Mouse (Mus musculus): ENCODE measurements around the gene Abcf2.

Abcf2 gene

DNA sequence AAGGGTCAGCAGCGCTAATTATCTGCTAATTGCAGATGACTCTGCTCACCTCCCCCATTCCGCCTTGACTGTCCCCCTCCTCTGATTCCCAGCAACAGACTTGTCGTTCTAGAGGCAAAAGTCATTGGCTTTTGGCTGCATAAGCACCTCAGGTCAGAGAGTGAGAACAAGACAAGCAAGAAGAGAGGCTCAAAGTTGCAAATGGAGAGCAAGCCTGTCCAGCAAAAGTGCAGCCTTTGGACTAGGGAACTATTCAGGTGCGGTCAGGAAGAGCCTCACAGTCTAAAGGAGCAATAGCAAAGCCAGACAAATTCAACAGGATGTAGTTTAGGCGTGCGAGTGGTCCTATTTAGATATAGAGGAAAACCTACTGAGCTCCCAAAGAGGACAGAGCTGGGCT, 49.5 kb downstream of the Abcf2 start:
- DNase-seq (ENCODE audit: low read depth, low spot score) = no peak

DNA sequence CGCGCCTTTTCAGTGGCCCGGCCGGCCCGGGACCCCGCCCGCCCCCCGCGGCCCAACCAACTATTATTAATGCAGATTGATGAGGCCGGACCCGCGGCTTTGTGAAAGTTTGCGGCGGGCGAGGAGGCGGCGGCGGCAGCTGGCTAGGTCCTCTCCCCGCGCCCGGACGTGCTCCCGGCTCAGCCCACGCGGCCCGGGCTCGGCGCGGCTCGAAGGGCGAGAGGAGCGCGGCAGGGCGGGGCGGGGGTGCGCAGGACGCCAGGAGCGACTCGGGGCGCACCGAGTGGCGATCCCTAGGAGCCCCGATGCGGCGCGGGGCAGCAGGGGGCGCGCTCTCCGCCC, 50.4 kb downstream of the Abcf2 start, which contains the start of gene Gbx1:
Gene Gbx1, minus strand, starts transcription at position 314 of the 342 bp plus-strand sequence.
- DNase-seq (ENCODE audit: low read depth, low spot score) = no peak

DNA sequence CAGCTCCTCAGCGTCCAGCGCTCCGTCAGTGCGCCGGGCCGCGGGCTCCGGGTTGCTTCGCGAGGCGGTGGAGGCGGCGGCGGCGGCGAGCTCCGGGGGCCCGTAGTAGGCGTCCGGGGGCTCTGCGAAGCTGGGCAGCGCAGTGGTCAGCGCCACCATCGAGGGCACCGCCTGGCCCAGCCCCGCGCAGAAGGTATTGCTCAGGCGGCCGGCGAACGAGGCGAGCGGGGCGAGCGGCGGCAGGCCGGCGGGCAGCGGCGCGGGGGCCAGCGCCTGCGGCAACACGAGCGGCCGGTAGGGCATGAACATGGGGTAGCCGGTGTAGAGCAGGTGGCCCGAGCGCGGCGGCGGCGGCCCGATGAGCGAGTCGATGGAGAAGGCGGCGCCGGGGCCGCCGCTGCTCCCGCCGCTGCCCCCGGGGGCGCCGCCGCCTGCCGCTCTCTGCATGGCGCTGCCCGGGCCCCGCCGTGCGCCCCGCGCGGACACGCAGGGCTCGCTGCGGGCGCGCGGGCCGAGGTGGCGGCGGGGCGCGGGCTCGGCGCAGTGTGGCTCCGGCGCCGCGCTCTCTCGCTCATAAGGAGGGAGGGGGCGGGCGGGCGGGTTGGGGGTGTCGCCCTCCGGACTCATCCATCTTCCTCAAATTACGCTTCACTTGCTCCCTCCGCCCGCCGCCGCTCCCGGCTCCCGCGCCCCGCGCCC, 50.9 kb downstream of the Abcf2 start:
- DNase-seq (ENCODE audit: low read depth, low spot score) = no peak

DNA sequence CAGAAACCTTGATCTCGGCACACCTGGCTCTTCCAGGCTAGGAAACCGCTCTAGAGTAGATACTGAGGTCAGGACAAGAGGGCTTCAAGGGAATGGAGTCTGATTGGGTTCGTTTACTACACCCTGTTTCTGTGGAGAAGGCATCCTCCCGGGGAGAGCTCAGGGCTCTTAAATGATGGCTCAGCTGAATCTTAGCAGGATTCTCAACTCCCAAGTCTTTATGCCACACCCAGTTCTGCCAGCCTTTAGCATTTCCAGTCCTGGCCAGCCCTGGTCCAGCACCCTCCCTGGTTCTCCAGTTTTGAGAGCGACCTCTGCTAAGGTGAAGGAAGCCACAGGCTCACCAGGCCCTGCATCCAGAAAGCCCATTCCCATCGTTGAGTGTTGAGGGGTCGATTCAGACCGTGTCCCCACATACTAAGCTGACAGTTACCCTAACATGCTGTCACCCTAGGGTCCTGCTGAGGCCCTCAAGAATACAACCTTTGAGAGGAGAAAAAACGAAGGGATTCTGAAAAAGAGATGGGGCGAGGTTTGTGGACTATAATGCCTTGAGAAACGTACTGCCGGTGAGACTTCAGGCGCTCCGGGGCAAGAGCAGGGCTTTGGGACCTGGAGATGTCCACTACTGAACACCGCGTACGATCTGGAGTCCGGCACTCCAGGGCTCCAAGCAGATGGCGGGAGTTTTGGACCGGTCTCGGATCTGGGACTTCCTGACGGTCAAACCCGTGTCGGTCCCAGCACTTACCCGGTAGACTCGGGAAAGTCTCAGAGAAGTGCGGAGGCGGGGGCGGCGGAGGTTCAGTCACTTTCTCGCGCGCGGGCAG, 51.7 kb downstream of the Abcf2 start:
- no peak for DNase-seq (ENCODE audit: low read depth, low spot score)

DNA sequence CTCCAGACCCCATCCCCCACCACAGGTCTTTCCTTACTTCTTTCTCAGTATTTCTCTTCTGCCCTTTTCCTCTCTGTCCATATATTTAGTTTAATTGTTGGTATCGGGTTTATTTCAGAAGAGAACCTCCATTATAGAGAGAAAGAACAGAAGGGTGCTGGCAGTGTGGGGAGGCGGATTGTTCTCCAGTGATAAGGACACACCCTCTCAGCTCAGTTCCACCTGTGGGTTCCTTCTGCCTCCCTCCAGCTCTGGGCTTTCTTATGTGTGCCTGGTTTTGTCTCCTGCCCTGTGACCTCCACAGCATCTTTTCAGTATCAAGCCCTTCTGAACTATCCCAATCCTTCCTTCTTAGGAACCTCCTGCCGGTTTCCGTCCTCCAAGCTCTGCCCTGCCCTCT, 52.7 kb downstream of the Abcf2 start:
- DNase-seq (ENCODE audit: low read depth, low spot score) = no peak

DNA sequence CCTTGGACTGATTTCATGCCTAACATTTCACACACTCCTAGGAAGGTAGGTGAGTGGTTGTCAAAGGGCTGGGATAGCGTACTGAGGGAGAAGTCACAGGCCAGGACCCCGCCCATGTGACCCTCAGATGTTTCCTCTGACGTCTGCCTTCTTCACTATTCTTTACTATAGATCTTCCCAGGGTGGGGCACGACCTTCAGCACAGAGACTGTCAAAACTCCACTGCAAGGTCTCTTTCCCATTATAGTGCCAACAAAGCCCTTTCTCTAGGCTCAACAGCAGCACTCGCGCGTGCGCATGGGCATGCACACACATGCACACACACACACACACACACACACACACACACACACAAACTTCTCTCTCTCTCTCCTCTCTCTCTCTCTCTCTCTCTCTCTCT, 53.5 kb downstream of the Abcf2 start:
- no peak for DNase-seq (ENCODE audit: low read depth, low spot score)

DNA sequence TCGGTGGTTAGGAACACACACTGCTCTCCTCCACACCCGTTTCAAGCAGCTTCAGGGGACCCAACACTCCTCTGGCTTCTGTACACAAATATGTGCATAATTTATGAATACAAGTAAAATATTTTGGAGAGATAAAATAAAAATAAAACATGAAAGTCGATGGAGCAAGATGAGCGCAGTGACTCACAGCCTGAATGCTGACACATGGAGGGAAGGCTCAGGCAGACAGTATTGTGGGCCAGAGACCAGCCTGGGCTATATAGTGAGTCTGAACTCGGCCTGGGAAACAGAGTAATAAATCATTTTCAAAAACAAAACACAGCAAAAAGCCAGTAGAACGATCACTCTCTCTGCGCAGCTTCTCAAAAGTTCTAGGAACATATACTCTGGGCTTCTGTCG, 55.9 kb downstream of the Abcf2 start:
- DNase-seq (ENCODE audit: low read depth, low spot score) = no peak
